Mouse (Mus musculus) stomach, adult 2 months (tissue): ENCODE results near the gene Bmp6. TPM values are rescaled to one million over a fixed set of nuclear protein-coding genes. Genes with fewer than 3 reads are reported as not detected.

Experiments
- polyA plus RNA-seq: library from polyadenylated mRNA; depleted of rRNA; stranded (reverse); fragments of >200 nt; gene quantifications from 2 replicates; pipeline ENCODE4 v1.2.3, GENCODE M21; 2012; rRNA removed

The Bmp6 gene
- 4.0 and 5.3 TPM in 2 replicates for polyA plus RNA-seq

GRCm38 (mm10) chr13:38344713-38345430 is at the start of gene Bmp6:
Gene Bmp6, plus strand, starts transcription at chr13:38345107.

GRCm38 (mm10) chr13:38528687-38529294 is 183.9 kb downstream of the Bmp6 start, which contains the start of gene Txndc5:
Gene Txndc5, minus strand, starts transcription at chr13:38528824.

Other genes starting within 250 kb of the Bmp6 start
- 16.8 and 19.2 TPM in 2 replicates for gene Dsp, start 193.8 kb upstream of the Bmp6 start, polyA plus RNA-seq
- gene Snrnp48, start 140.2 kb upstream of the Bmp6 start, polyA plus RNA-seq = 7.4 and 9.6 TPM in 2 replicates
- gene Txndc5, start 183.7 kb downstream of the Bmp6 start, polyA plus RNA-seq = 116 and 185 TPM in 2 replicates